Mouse (Mus musculus): Measurements from ENCODE around the gene Mrpl9. TPM values are rescaled to one million over a fixed set of nuclear protein-coding genes. Genes with fewer than 3 reads are reported as not detected.

The Mrpl9 gene
- polyA plus RNA-seq, 1 experiment from 2014 or later, result 63.8 TPM

DNA sequence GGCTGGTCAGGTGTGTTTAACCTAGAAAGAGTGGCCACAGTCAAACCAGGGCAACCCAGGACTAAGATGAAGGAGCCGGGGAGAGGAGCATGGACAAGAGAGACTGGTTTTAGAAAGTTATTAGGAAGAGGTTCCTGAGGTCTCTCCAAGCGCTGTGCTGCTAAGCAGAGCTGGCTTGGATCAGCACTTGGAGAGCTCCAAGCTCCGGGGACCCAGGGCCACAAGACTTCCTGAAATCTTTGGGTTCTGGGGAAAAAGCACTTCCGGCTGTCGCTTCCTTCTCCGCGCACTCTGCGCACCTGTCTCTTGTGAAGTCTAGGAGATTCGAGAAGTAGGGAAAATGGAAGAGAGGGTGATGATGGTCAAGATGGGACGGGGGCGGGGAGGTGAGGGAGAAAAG lies 36.4 kb downstream of the Mrpl9 start:
- Histone ChIP-seq H3K27me3 (ENCODE audit: control insufficient read depth, insufficient read depth, low read length) (peaks cover 2% of the 10 kb centered on the region; the same call in 1 of the 2 replicates), H3K4me2 (ENCODE audit: low read depth, low read length) (peak overlapping the region; percentile 25), H3K27ac (replicated peaks; ENCODE audit: low read depth, low read length) (no peak overlapping the region), H3K4me1 (ENCODE audit: control insufficient read depth, insufficient read depth, low read length) (no peaks in the 10 kb centered on the region; the same call in 1 of the 2 replicates), H3K36me3 (replicated peaks; ENCODE audit: control insufficient read depth, insufficient read depth, low read depth, low read length) (no peaks in the 10 kb centered on the region), H3K9ac (replicated peaks; ENCODE audit: low read length) (no peak overlapping the region), H3K4me3 (ENCODE audit: low read depth, low read length) (peak overlapping the region; percentile 24), H3K9me3 (replicated peaks; ENCODE audit: control insufficient read depth, low read length) (no peaks in the 10 kb centered on the region)
- WGBS, result 2% methylated on average over 11 of the region's 11 CpGs
- ATAC-seq (replicated peaks; ENCODE audit: insufficient number of reproducible peaks, low FRiP score, low TSS enrichment, low read depth) (no peak), DNase-seq (ENCODE audit: low spot score) (peak; percentile 75)

DNA sequence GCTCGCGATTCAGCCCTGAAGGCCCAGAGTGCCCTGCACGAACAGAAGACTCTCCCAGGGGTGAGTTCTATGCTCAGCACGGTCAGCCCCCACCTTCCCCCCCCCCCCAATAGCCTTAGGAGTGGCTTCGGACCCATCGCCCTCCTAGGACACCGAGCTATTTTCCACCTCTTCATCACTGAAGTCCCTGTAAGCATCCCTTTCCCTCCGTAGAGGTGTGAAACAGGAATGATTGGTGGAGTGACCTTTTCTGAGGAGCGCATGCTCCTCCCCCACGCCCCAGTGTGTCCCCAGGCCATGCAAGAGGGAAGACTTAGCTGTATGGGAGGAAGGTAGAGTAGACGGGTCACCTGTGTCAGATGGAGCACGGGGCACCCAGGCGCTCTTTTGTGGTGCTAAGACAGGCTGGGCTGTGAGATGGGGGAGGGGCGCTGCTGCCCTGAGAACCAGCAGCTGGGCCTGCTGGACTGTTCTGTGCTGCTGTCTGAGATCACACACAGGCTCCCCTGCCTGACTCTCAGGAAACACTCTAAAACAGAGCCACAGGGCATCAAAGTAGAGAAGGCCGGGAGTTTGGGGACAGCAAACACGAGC lies 37.3 kb downstream of the Mrpl9 start, which contains the start of gene Riiad1:
Gene Riiad1, minus strand, starts transcription at position 51 of the 594 bp plus-strand sequence.
- ATAC-seq (replicated peaks; ENCODE audit: insufficient number of reproducible peaks, low FRiP score, low TSS enrichment, low read depth), result no peak
- Histone ChIP-seq H3K9me3 (replicated peaks; ENCODE audit: control insufficient read depth, low read length) (no peaks in the 10 kb centered on the region), H3K4me3 (ENCODE audit: low read depth, low read length) (peak within 1 kb of the TSS; percentile 24), H3K4me2 (ENCODE audit: low read depth, low read length) (peak within 1 kb of the TSS; percentile 25), H3K27me3 (ENCODE audit: control insufficient read depth, insufficient read depth, low read length) (peaks cover 2% of the 10 kb centered on the region; the same call in 1 of the 2 replicates), H3K36me3 (replicated peaks; ENCODE audit: control insufficient read depth, insufficient read depth, low read depth, low read length) (no peaks in the 10 kb centered on the region), H3K27ac (replicated peaks; ENCODE audit: low read depth, low read length) (no peak within 1 kb of the TSS), H3K9ac (replicated peaks; ENCODE audit: low read length) (no peak within 1 kb of the TSS), H3K4me1 (ENCODE audit: control insufficient read depth, insufficient read depth, low read length) (no peaks in the 10 kb centered on the region; the same call in 1 of the 2 replicates)
- no peak for DNase-seq (ENCODE audit: low spot score)
- WGBS, result 8% methylated on average over 16 of the region's 16 CpGs

DNA sequence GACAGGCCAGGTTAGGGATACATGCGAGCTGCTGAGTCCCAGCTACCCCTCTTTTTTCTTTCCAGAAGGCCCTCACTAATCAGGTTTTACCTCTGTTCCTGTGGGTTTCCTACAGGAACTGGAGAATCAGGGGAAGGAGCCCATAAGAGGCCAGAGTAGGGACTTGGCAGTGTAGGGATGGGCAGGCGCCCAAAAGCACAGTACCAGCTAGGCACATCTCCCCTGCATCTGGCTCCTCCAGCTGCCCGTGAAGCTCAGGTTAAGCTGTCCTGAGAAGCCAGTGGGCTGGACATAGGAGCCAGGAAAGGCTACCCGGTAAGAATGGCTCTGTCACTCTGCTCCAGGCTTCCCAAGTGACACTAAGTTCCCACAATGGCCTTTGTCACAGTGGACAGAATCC lies 38.3 kb downstream of the Mrpl9 start:
- no peak overlapping the region for H3K27ac ChIP-seq (replicated peaks; ENCODE audit: low read depth, low read length)
- no peak for ATAC-seq (replicated peaks; ENCODE audit: insufficient number of reproducible peaks, low FRiP score, low TSS enrichment, low read depth)
- H3K27me3 ChIP-seq (ENCODE audit: control insufficient read depth, insufficient read depth, low read length), result peaks cover 2% of the 10 kb centered on the region; the same call in 1 of the 2 replicates
- 58% methylated on average over 4 of the region's 4 CpGs for WGBS
- no peak overlapping the region for H3K9ac ChIP-seq (replicated peaks; ENCODE audit: low read length)
- H3K4me2 ChIP-seq (ENCODE audit: low read depth, low read length), result no peak overlapping the region
- H3K4me3 ChIP-seq (ENCODE audit: low read depth, low read length), result no peak overlapping the region
- no peak for DNase-seq (ENCODE audit: low spot score)
- no peaks in the 10 kb centered on the region; the same call in 1 of the 2 replicates for H3K4me1 ChIP-seq (ENCODE audit: control insufficient read depth, insufficient read depth, low read length)
- H3K36me3 ChIP-seq (replicated peaks; ENCODE audit: control insufficient read depth, insufficient read depth, low read depth, low read length), result no peaks in the 10 kb centered on the region
- no peaks in the 10 kb centered on the region for H3K9me3 ChIP-seq (replicated peaks; ENCODE audit: control insufficient read depth, low read length)

DNA sequence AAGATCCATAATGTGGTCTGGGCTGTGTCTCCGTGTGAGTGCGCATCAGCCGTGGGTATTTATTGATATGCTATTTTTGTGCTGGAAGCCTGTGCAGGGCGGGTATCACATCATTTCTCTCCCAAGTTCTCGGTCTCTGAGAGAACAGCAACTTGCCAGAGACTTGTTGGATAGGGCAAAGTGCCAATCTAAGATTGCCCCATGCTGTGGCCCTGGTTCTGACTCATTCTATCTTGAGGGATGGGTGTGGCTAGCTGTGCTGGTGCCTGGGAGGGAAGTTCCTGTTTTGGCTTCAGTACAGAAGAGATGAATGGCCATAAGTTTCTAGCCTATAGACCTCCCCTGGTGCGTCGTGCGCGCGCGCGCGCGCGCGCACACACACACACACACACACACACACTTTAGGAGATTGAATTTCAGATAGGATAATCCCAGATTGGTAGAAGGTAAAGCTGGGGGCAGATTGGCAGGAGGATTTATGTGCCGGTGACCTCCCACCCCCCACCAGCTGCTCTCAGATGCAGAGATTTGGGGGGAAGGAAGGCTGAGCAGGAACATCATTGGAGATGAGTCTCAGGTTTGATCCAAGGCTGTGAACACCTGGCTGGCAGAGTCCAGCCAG lies 39.8 kb downstream of the Mrpl9 start:
- Histone ChIP-seq H3K9ac (replicated peaks; ENCODE audit: low read length) (no peak overlapping the region), H3K27ac (replicated peaks; ENCODE audit: low read depth, low read length) (no peak overlapping the region), H3K27me3 (ENCODE audit: control insufficient read depth, insufficient read depth, low read length) (peaks cover 2% of the 10 kb centered on the region; the same call in 1 of the 2 replicates), H3K4me1 (ENCODE audit: control insufficient read depth, insufficient read depth, low read length) (no peaks in the 10 kb centered on the region; the same call in 1 of the 2 replicates), H3K9me3 (replicated peaks; ENCODE audit: control insufficient read depth, low read length) (no peaks in the 10 kb centered on the region), H3K4me3 (ENCODE audit: low read depth, low read length) (no peak overlapping the region), H3K4me2 (ENCODE audit: low read depth, low read length) (no peak overlapping the region), H3K36me3 (replicated peaks; ENCODE audit: control insufficient read depth, insufficient read depth, low read depth, low read length) (no peaks in the 10 kb centered on the region)
- DNase-seq (ENCODE audit: low spot score) (no peak), ATAC-seq (replicated peaks; ENCODE audit: insufficient number of reproducible peaks, low FRiP score, low TSS enrichment, low read depth) (no peak)
- 89% methylated on average over 17 of the region's 17 CpGs for WGBS

DNA sequence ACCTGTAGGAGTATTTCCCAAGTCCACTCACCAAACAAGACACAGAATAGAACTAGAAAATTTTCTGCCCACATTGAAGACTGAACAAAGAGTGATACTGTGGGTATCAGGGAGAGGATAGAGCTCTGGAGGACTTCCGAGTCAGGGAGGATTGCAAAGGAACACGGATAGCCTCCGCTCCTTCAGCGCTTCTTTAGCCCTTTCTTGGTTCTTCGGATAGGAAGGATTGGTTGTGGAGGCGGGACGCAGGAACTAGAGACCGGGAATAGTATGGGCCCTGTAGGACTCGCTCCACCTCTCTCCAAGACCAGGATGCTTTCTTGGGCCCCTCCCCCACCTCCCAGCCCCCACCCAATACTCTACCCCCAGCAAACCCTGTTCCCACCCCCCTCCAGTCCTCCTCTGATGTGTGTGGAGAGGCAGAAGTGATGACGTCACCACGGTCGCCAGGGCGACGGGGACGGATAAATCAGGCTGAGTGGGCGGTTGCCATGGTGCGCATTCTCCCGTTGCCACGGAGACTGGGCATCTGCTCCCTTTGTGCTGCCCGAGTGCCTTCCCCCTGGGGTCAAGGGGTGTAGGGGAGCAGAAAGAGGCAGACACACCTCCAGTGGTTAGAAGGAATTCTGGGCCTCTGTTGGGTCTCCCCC lies 40.8 kb downstream of the Mrpl9 start:
- no peak overlapping the region for H3K9ac ChIP-seq (replicated peaks; ENCODE audit: low read length)
- no peaks in the 10 kb centered on the region; the same call in 1 of the 2 replicates for H3K4me1 ChIP-seq (ENCODE audit: control insufficient read depth, insufficient read depth, low read length)
- WGBS, result 15% methylated on average over 20 of the region's 20 CpGs
- no peak overlapping the region for H3K4me2 ChIP-seq (ENCODE audit: low read depth, low read length)
- no peaks in the 10 kb centered on the region; the same call in 1 of the 2 replicates for H3K27me3 ChIP-seq (ENCODE audit: control insufficient read depth, insufficient read depth, low read length)
- DNase-seq (ENCODE audit: low spot score) (peak; percentile 86), ATAC-seq (replicated peaks; ENCODE audit: insufficient number of reproducible peaks, low FRiP score, low TSS enrichment, low read depth) (peak; percentile 83)
- H3K36me3 ChIP-seq (replicated peaks; ENCODE audit: control insufficient read depth, insufficient read depth, low read depth, low read length), result no peaks in the 10 kb centered on the region
- no peak overlapping the region for H3K4me3 ChIP-seq (ENCODE audit: low read depth, low read length)
- no peaks in the 10 kb centered on the region for H3K9me3 ChIP-seq (replicated peaks; ENCODE audit: control insufficient read depth, low read length)
- H3K27ac ChIP-seq (replicated peaks; ENCODE audit: low read depth, low read length), result no peak overlapping the region

DNA sequence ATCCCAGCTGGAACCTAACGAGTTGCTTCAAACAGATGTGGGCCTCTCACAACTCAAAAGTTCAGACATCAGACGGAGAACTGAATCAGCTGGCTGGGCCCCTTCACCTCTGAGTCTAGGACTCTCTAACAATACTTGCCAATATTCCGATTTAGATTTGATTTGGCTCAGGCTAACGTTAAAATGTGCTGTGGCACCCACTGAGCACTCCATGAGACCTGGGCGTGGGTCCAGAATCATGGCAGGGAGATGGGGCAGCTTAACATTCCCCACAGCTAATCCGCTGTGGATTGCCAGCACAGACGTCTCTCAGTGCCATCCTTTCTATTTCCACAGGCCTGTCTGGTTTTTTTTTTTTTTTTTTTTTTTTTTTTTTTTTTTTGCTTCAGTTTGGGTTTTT lies 42.8 kb downstream of the Mrpl9 start:
- H3K27me3 ChIP-seq (ENCODE audit: control insufficient read depth, insufficient read depth, low read length), result no peaks in the 10 kb centered on the region
- H3K36me3 ChIP-seq (replicated peaks; ENCODE audit: control insufficient read depth, insufficient read depth, low read depth, low read length), result no peaks in the 10 kb centered on the region
- H3K4me3 ChIP-seq (ENCODE audit: low read depth, low read length), result no peak overlapping the region
- DNase-seq (ENCODE audit: low spot score), result no peak
- H3K4me2 ChIP-seq (ENCODE audit: low read depth, low read length), result no peak overlapping the region
- no peaks in the 10 kb centered on the region for H3K9me3 ChIP-seq (replicated peaks; ENCODE audit: control insufficient read depth, low read length)
- no peaks in the 10 kb centered on the region; the same call in 1 of the 2 replicates for H3K4me1 ChIP-seq (ENCODE audit: control insufficient read depth, insufficient read depth, low read length)
- no peak overlapping the region for H3K27ac ChIP-seq (replicated peaks; ENCODE audit: low read depth, low read length)
- H3K9ac ChIP-seq (replicated peaks; ENCODE audit: low read length), result no peak overlapping the region
- 73% methylated on average over 7 of the region's 7 CpGs for WGBS
- no peak for ATAC-seq (replicated peaks; ENCODE audit: insufficient number of reproducible peaks, low FRiP score, low TSS enrichment, low read depth)

DNA sequence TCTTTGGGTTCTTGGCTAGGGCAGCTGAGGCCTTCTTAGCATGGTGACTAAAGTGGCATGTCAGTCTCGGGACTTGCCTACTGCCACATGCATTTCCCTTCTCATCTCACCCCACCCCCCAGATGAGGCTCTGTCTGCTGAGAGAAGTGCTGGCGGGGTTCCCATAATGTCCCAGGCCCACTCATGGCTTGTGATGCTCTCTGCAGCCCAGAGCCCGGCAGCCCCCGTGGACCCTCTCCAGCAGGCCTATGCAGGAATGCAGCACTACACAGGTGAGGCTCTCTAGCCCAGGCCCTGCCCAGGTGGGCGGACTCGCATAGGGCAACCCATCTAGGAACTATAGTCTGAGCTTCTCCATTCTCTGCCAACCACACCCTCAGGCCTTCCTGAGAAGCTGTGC lies 44.5 kb downstream of the Mrpl9 start:
- Histone ChIP-seq H3K27me3 (ENCODE audit: control insufficient read depth, insufficient read depth, low read length) (no peaks in the 10 kb centered on the region), H3K4me2 (ENCODE audit: low read depth, low read length) (no peak overlapping the region), H3K36me3 (replicated peaks; ENCODE audit: control insufficient read depth, insufficient read depth, low read depth, low read length) (no peaks in the 10 kb centered on the region), H3K9ac (replicated peaks; ENCODE audit: low read length) (no peak overlapping the region), H3K4me3 (ENCODE audit: low read depth, low read length) (no peak overlapping the region), H3K27ac (replicated peaks; ENCODE audit: low read depth, low read length) (no peak overlapping the region), H3K4me1 (ENCODE audit: control insufficient read depth, insufficient read depth, low read length) (no peaks in the 10 kb centered on the region; the same call in 1 of the 2 replicates), H3K9me3 (replicated peaks; ENCODE audit: control insufficient read depth, low read length) (no peaks in the 10 kb centered on the region)
- WGBS, result 79% methylated on average over 6 of the region's 6 CpGs
- no peak for DNase-seq (ENCODE audit: low spot score)
- ATAC-seq (replicated peaks; ENCODE audit: insufficient number of reproducible peaks, low FRiP score, low TSS enrichment, low read depth), result no peak

DNA sequence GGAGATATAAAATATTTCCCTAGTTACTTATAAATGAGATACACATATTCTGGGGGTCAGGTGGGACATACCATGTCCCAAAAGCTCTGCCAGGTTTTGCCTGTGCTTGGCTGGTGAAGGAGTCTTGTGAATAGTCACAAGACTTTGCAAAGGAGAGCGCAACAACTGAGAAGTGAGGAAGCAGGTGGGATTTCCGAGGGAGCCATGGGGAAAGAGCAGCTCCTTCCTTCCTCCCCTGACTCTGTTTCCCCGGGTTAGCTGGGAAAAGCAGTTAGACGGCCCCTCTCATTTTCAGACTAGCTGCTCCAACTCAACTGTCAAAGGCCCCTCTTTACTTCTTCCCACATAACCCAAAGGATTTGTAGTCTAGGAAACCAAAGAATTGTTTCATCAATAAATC lies 54.0 kb downstream of the Mrpl9 start:
- no peaks in the 10 kb centered on the region for H3K27me3 ChIP-seq (ENCODE audit: control insufficient read depth, insufficient read depth, low read length)
- H3K9me3 ChIP-seq (replicated peaks; ENCODE audit: control insufficient read depth, low read length), result no peaks in the 10 kb centered on the region
- DNase-seq (ENCODE audit: low spot score) (no peak), ATAC-seq (replicated peaks; ENCODE audit: insufficient number of reproducible peaks, low FRiP score, low TSS enrichment, low read depth) (no peak)
- no peak overlapping the region for H3K9ac ChIP-seq (replicated peaks; ENCODE audit: low read length)
- H3K4me1 ChIP-seq (ENCODE audit: control insufficient read depth, insufficient read depth, low read length), result no peaks in the 10 kb centered on the region
- WGBS, result 82% methylated on average over 4 of the region's 4 CpGs
- no peak overlapping the region for H3K27ac ChIP-seq (replicated peaks; ENCODE audit: low read depth, low read length)
- no peaks in the 10 kb centered on the region for H3K36me3 ChIP-seq (replicated peaks; ENCODE audit: control insufficient read depth, insufficient read depth, low read depth, low read length)
- no peak overlapping the region for H3K4me3 ChIP-seq (ENCODE audit: low read depth, low read length)
- H3K4me2 ChIP-seq (ENCODE audit: low read depth, low read length), result no peak overlapping the region

Measured in embryonic facial prominence, embryonic 11.5 days (tissue).